Comparison of ENCODE assay signal across 32 mouse cellular contexts in genomic region chr8:94700421-94700935, GRCm38 (mm10). TPM values are rescaled to one million over a fixed set of nuclear protein-coding genes. Genes with fewer than 3 reads are reported as not detected.
DNase-seq lines count a peak whose midpoint lies in the region; ATAC-seq lines count a peak whose summit lies in the region.
"Had no signal": no experiment of that assay in that cellular context is flagged by ENCODE, and none has a peak within 500 bp of the region (broad histone marks: within the 10 kb centered on the region; RNA-seq: fewer than 3 reads in every experiment).

No protein-coding gene starts in this region.

- H3K4me2 ChIP-seq in forebrain, embryonic 14.5 days (ENCODE audit: low read length) = no peak overlapping the region
- H3K4me2 ChIP-seq in liver, embryonic 11.5 days = no peak overlapping the region
- no peak overlapping the region for H3K4me2 ChIP-seq in liver, embryonic 12.5 days
- H3K4me2 ChIP-seq: forebrain, embryonic 12.5 days; heart, embryonic 13.5 days; hindbrain, embryonic 13.5 days; intestine, embryonic 15.5 days had no signal

- H3K4me1 ChIP-seq in forebrain, embryonic 10.5 days = peaks cover 17% of the 10 kb centered on the region
- H3K4me1 ChIP-seq in forebrain, embryonic 14.5 days (ENCODE audit: control insufficient read depth, insufficient read depth, low read length) = peaks cover 3% of the 10 kb centered on the region
- peaks cover 8% of the 10 kb centered on the region; the same call in 1 of the 2 replicates for H3K4me1 ChIP-seq in liver, embryonic 11.5 days (replicated peaks; ENCODE audit: control insufficient read depth, insufficient read depth, low read length)
- peaks cover 30% of the 10 kb centered on the region for H3K4me1 ChIP-seq in liver, embryonic 12.5 days

- no peak for ATAC-seq in forebrain, embryonic 14.5 days
- no peak for ATAC-seq in liver, embryonic 11.5 days (replicated peaks; ENCODE audit: low FRiP score)
- no peak for ATAC-seq in liver, embryonic 12.5 days
- ATAC-seq: activated CD4-positive, CD25-positive, alpha-beta regulatory T cell, adult 4 months; forebrain, postnatal 0 days; hindbrain, embryonic 16.5 days; intestine, embryonic 15.5 days had no signal

- no peak overlapping the region for H3K9ac ChIP-seq in forebrain, embryonic 14.5 days (ENCODE audit: low read length)
- no peak overlapping the region for H3K9ac ChIP-seq in liver, embryonic 11.5 days (ENCODE audit: low read depth, low read length)
- no peak overlapping the region for H3K9ac ChIP-seq in liver, embryonic 12.5 days
- H3K9ac ChIP-seq: forebrain, embryonic 12.5 days; forebrain, postnatal 0 days; heart, embryonic 13.5 days; hindbrain, embryonic 13.5 days; intestine, embryonic 15.5 days had no signal

- H3K4me3 ChIP-seq in forebrain, embryonic 10.5 days = no peak overlapping the region
- no peak overlapping the region for H3K4me3 ChIP-seq in forebrain, embryonic 14.5 days (ENCODE audit: low read depth, low read length)
- no peak overlapping the region for H3K4me3 ChIP-seq in liver, embryonic 11.5 days (ENCODE audit: low read depth, low read length)
- H3K4me3 ChIP-seq in liver, embryonic 12.5 days = no peak overlapping the region
- H3K4me3 ChIP-seq: forebrain, embryonic 12.5 days; gastrocnemius, adult 2 months; heart, embryonic 10.5 days; heart, embryonic 13.5 days; hindbrain, embryonic 10.5 days; hindbrain, embryonic 13.5 days; intestine, embryonic 15.5 days had no signal

- no peaks in the 10 kb centered on the region for H3K9me3 ChIP-seq in forebrain, embryonic 10.5 days
- H3K9me3 ChIP-seq in forebrain, embryonic 14.5 days (replicated peaks; ENCODE audit: control insufficient read depth, low read length) = no peaks in the 10 kb centered on the region
- H3K9me3 ChIP-seq in liver, embryonic 11.5 days (ENCODE audit: control insufficient read depth, low read length) = no peaks in the 10 kb centered on the region
- no peaks in the 10 kb centered on the region for H3K9me3 ChIP-seq in liver, embryonic 12.5 days (replicated peaks)
- H3K9me3 ChIP-seq: forebrain, embryonic 12.5 days; heart, embryonic 10.5 days; heart, embryonic 13.5 days; hindbrain, embryonic 10.5 days; hindbrain, embryonic 13.5 days; intestine, embryonic 15.5 days had no signal

- no peaks in the 10 kb centered on the region for H3K36me3 ChIP-seq in forebrain, embryonic 10.5 days (replicated peaks)
- no peaks in the 10 kb centered on the region for H3K36me3 ChIP-seq in forebrain, embryonic 14.5 days (ENCODE audit: control insufficient read depth, insufficient read depth, low read length)
- no peaks in the 10 kb centered on the region for H3K36me3 ChIP-seq in liver, embryonic 11.5 days (ENCODE audit: control insufficient read depth, insufficient read depth, low read length)
- no peaks in the 10 kb centered on the region for H3K36me3 ChIP-seq in liver, embryonic 12.5 days
- no peaks in the 10 kb centered on the region for H3K36me3 ChIP-seq in splenic B cell, adult 2 months (ENCODE audit: control insufficient read depth, insufficient read depth, low read length, poor library complexity, severe bottlenecking)
- H3K36me3 ChIP-seq: forebrain, embryonic 12.5 days; G1E; heart, embryonic 10.5 days; heart, embryonic 13.5 days; hindbrain, embryonic 10.5 days; hindbrain, embryonic 13.5 days; intestine, embryonic 15.5 days had no signal

- peak; percentile 6 for DNase-seq in forebrain, embryonic 10.5 days (ENCODE audit: extremely low spot score, low spot score)
- no peak for DNase-seq in forebrain, embryonic 14.5 days (ENCODE audit: low spot score)
- DNase-seq in liver, embryonic 11.5 days (ENCODE audit: low spot score) = peak; percentile 19
- DNase-seq in urinary bladder, postnatal 25 days (ENCODE audit: low spot score) = peak; percentile 1
- no peak for DNase-seq in urinary bladder, postnatal 4 days (ENCODE audit: low spot score in 2 of 2)
- peak; percentile 38 for DNase-seq in splenic B cell, adult 2 months (ENCODE audit: low read depth, low spot score)
- DNase-seq in ovary, postnatal 36 days (ENCODE audit: low spot score) = no peak
- DNase-seq: adrenal gland, adult 8-10 months; adrenal gland, postnatal 25 days; B cell, adult 2 months; cerebellum, adult 11-12 months; cerebellum, adult 8-10 months; cerebellum, postnatal 10 days; cerebellum, postnatal 36 days; embryo, embryonic 11 days; forebrain, postnatal 0 days; gastrocnemius, adult 2 months; gastrocnemius, postnatal 14 days; heart, adult 18-20 months; heart, postnatal 36 days had no signal

- WGBS in forebrain, embryonic 10.5 days = 91% methylated on average over 4 of the region's 4 CpGs
- WGBS in forebrain, embryonic 14.5 days = 89% methylated on average over 4 of the region's 4 CpGs
- WGBS in liver, embryonic 11.5 days = 70% methylated on average over 4 of the region's 4 CpGs
- 50% methylated on average over 4 of the region's 4 CpGs for WGBS in liver, embryonic 12.5 days (ENCODE audit: insufficient replicate concordance)

- H3K27ac ChIP-seq in forebrain, embryonic 10.5 days = no peak overlapping the region
- no peak overlapping the region for H3K27ac ChIP-seq in forebrain, embryonic 14.5 days (ENCODE audit: low read depth, low read length)
- H3K27ac ChIP-seq in liver, embryonic 11.5 days (ENCODE audit: low read depth, low read length) = no peak overlapping the region
- H3K27ac ChIP-seq in liver, embryonic 12.5 days = no peak overlapping the region
- H3K27ac ChIP-seq: forebrain, embryonic 12.5 days; gastrocnemius, adult 2 months; heart, embryonic 10.5 days; heart, embryonic 13.5 days; hindbrain, embryonic 10.5 days; hindbrain, embryonic 13.5 days; intestine, embryonic 15.5 days had no signal

- peaks cover 35% of the 10 kb centered on the region for H3K27me3 ChIP-seq in forebrain, embryonic 10.5 days (ENCODE audit: poor library complexity, severe bottlenecking)
- H3K27me3 ChIP-seq in forebrain, embryonic 14.5 days (replicated peaks; ENCODE audit: control insufficient read depth, insufficient read depth, low read length) = peaks cover 22% of the 10 kb centered on the region
- peaks cover 23% of the 10 kb centered on the region for H3K27me3 ChIP-seq in liver, embryonic 11.5 days (replicated peaks; ENCODE audit: control insufficient read depth, insufficient read depth, low read length)
- H3K27me3 ChIP-seq in liver, embryonic 12.5 days (replicated peaks) = peaks cover 43% of the 10 kb centered on the region
- H3K27me3 ChIP-seq in splenic B cell, adult 2 months (ENCODE audit: control insufficient read depth, insufficient read depth, low read length, poor library complexity, severe bottlenecking) = no peaks in the 10 kb centered on the region

RNA-seq across cellular contexts. Expression of gene Pllp, which starts 4.4 kb away (rescaled TPM):
- 0.20 and 0.27 TPM in 2 replicates for polyA plus RNA-seq in forebrain, embryonic 10.5 days (2016; fragmentation: Nextera tagmentation; extraction: Ambion mirVana)
- 0.71 and 1.2 TPM in 2 replicates for polyA plus RNA-seq in forebrain, embryonic 14.5 days (2014; fragmentation: Nextera tagmentation; extraction: Ambion mirVana)
- 3.4 and 4.5 TPM in 2 replicates for polyA plus RNA-seq in liver, embryonic 11.5 days (2014; fragmentation: Nextera tagmentation; extraction: Ambion mirVana)
- polyA plus RNA-seq in liver, embryonic 12.5 days (2016; fragmentation: Nextera tagmentation; extraction: Ambion mirVana) = 1.4 TPM in 2 replicates
- polyA plus RNA-seq: G1E had no signal

RNA-seq across cellular contexts. Expression of gene Arl2bp, which starts 34.1 kb away (rescaled TPM):
- 209 and 223 TPM in 2 replicates for polyA plus RNA-seq in forebrain, embryonic 10.5 days (2016; fragmentation: Nextera tagmentation; extraction: Ambion mirVana)
- 89.3 and 101 TPM in 2 replicates for polyA plus RNA-seq in forebrain, embryonic 14.5 days (2014; fragmentation: Nextera tagmentation; extraction: Ambion mirVana)
- 28.8 and 33.5 TPM in 2 replicates for polyA plus RNA-seq in liver, embryonic 11.5 days (2014; fragmentation: Nextera tagmentation; extraction: Ambion mirVana)
- 42.3 and 44.9 TPM in 2 replicates for polyA plus RNA-seq in liver, embryonic 12.5 days (2016; fragmentation: Nextera tagmentation; extraction: Ambion mirVana)

RNA-seq across cellular contexts. Expression of gene Ccl22, which starts 44.9 kb away (rescaled TPM):
- not detected in 2 replicates for polyA plus RNA-seq in forebrain, embryonic 10.5 days (2016; fragmentation: Nextera tagmentation; extraction: Ambion mirVana)
- polyA plus RNA-seq in forebrain, embryonic 14.5 days (2014; fragmentation: Nextera tagmentation; extraction: Ambion mirVana) = not detected in 2 replicates
- not detected in 2 replicates for polyA plus RNA-seq in liver, embryonic 11.5 days (2014; fragmentation: Nextera tagmentation; extraction: Ambion mirVana)
- polyA plus RNA-seq in liver, embryonic 12.5 days (2016; fragmentation: Nextera tagmentation; extraction: Ambion mirVana) = 0.07 and 0.23 TPM in 2 replicates
- polyA plus RNA-seq: embryonic facial prominence, embryonic 11.5 days; embryonic facial prominence, embryonic 14.5 days; forebrain, embryonic 12.5 days; heart, embryonic 10.5 days; heart, embryonic 13.5 days; hindbrain, embryonic 10.5 days; hindbrain, embryonic 13.5 days; hindbrain, embryonic 16.5 days; intestine, embryonic 15.5 days had no signal

Comparison
In these comparisons a context has a peak if more than half of its experiments do, and no peak if none do; other contexts are left out.
1. DNase-seq: peak in forebrain, embryonic 10.5 days (single experiment), liver, embryonic 11.5 days (single experiment), urinary bladder, postnatal 25 days (single experiment) and splenic B cell, adult 2 months (single experiment); none in forebrain, embryonic 14.5 days (single experiment), urinary bladder, postnatal 4 days (0 of 2) and ovary, postnatal 36 days (single experiment).